Mouse (Mus musculus): Measurements from ENCODE around the gene Nlrp9b. TPM values are rescaled to one million over a fixed set of nuclear protein-coding genes. Genes with fewer than 3 reads are reported as not detected.
"Not testable (repeated sequence)": the region's sequence is repeated elsewhere in the genome, so short reads cannot be mapped to it uniquely, and the experiment has no call there.

Nlrp9b gene
- polyA plus RNA-seq, 1 experiment from 2014 or later, result not detected

- Histone ChIP-seq H3K4me3 (replicated peaks) (no peak overlapping the region), H3K4me2 (no peak overlapping the region), H3K27ac (no peak overlapping the region), H3K9ac (no peak overlapping the region), H3K4me1 (replicated peaks) (no peaks in the 10 kb centered on the region), H3K9me3 (replicated peaks) (no peaks in the 10 kb centered on the region), H3K36me3 (no peaks in the 10 kb centered on the region), H3K27me3 (no peaks in the 10 kb centered on the region)
- WGBS (ENCODE audit: insufficient replicate concordance), result 42% methylated on average over 1 of the region's 1 CpGs
- DNase-seq (no peak), ATAC-seq (ENCODE audit: low read depth) (no peak)
Measured at GRCm38 (mm10) chr7:19962423-19962822, 28.8 kb upstream of the Nlrp9b start.

- DNase-seq (no peak), ATAC-seq (ENCODE audit: low read depth) (no peak)
- H3K4me1 ChIP-seq (replicated peaks), result no peaks in the 10 kb centered on the region
- no peak within 1 kb of the TSS for H3K4me2 ChIP-seq
- H3K27me3 ChIP-seq, result no peaks in the 10 kb centered on the region
- H3K9ac ChIP-seq, result no peak within 1 kb of the TSS
- no peak within 1 kb of the TSS for H3K4me3 ChIP-seq (replicated peaks)
- H3K36me3 ChIP-seq, result no peaks in the 10 kb centered on the region
- WGBS (ENCODE audit: insufficient replicate concordance), result 59% methylated on average over 7 of the region's 7 CpGs
- no peak within 1 kb of the TSS for H3K27ac ChIP-seq
- peaks cover 6% of the 10 kb centered on the region; the same call in 1 of the 2 replicates for H3K9me3 ChIP-seq (replicated peaks)
Measured at GRCm38 (mm10) chr7:19964985-19965579, 26.2 kb upstream of the Nlrp9b start, which contains the start of gene Ceacam20. Ceacam20 (plus strand) TSS chr7:19965412.

- peaks cover 15% of the 10 kb centered on the region; the same call in 1 of the 2 replicates for H3K9me3 ChIP-seq (replicated peaks)
- no peak overlapping the region for H3K4me3 ChIP-seq (replicated peaks)
- DNase-seq (no peak), ATAC-seq (ENCODE audit: low read depth) (no peak)
- H3K9ac ChIP-seq, result no peak overlapping the region
- no peaks in the 10 kb centered on the region for H3K27me3 ChIP-seq
- H3K27ac ChIP-seq, result no peak overlapping the region
- WGBS (ENCODE audit: insufficient replicate concordance), result 63% methylated on average over 3 of the region's 3 CpGs
- no peaks in the 10 kb centered on the region for H3K36me3 ChIP-seq
- H3K4me2 ChIP-seq, result no peak overlapping the region
- H3K4me1 ChIP-seq (replicated peaks), result no peaks in the 10 kb centered on the region
Measured at GRCm38 (mm10) chr7:19969106-19969505, 22.2 kb upstream of the Nlrp9b start.

- H3K9ac ChIP-seq, result no peak overlapping the region
- H3K4me3 ChIP-seq (replicated peaks), result no peak overlapping the region
- ATAC-seq (ENCODE audit: low read depth), result no peak
- DNase-seq, result no peak
- H3K9me3 ChIP-seq (replicated peaks), result peaks cover 15% of the 10 kb centered on the region; the same call in 1 of the 2 replicates
- H3K27ac ChIP-seq, result no peak overlapping the region
- 84% methylated on average over 4 of the region's 4 CpGs for WGBS (ENCODE audit: insufficient replicate concordance)
- H3K36me3 ChIP-seq, result no peaks in the 10 kb centered on the region
- H3K27me3 ChIP-seq, result no peaks in the 10 kb centered on the region
- no peak overlapping the region for H3K4me2 ChIP-seq
- no peaks in the 10 kb centered on the region for H3K4me1 ChIP-seq (replicated peaks)
Measured at GRCm38 (mm10) chr7:19969541-19970090, 21.6 kb upstream of the Nlrp9b start.

GRCm38 (mm10) chr7:19970196-19970595 is 21.1 kb upstream of the Nlrp9b start:
- DNase-seq (no peak), ATAC-seq (ENCODE audit: low read depth) (no peak)
- no peak overlapping the region for H3K27ac ChIP-seq
- H3K36me3 ChIP-seq, result no peaks in the 10 kb centered on the region
- H3K4me3 ChIP-seq (replicated peaks), result no peak overlapping the region
- 77% methylated on average over 8 of the region's 8 CpGs for WGBS (ENCODE audit: insufficient replicate concordance)
- H3K4me1 ChIP-seq (replicated peaks), result no peaks in the 10 kb centered on the region
- H3K9ac ChIP-seq, result no peak overlapping the region
- H3K9me3 ChIP-seq (replicated peaks), result peaks cover 15% of the 10 kb centered on the region; the same call in 1 of the 2 replicates
- H3K27me3 ChIP-seq, result no peaks in the 10 kb centered on the region
- no peak overlapping the region for H3K4me2 ChIP-seq

GRCm38 (mm10) chr7:19971516-19971915 is 19.7 kb upstream of the Nlrp9b start:
- no peak for ATAC-seq (ENCODE audit: low read depth)
- no peak overlapping the region for H3K9ac ChIP-seq
- no peaks in the 10 kb centered on the region for H3K36me3 ChIP-seq
- DNase-seq, result no peak
- H3K4me1 ChIP-seq (replicated peaks), result no peaks in the 10 kb centered on the region
- no peak overlapping the region for H3K4me2 ChIP-seq
- H3K27ac ChIP-seq, result no peak overlapping the region
- H3K4me3 ChIP-seq (replicated peaks), result no peak overlapping the region
- WGBS (ENCODE audit: insufficient replicate concordance), result 72% methylated on average over 4 of the region's 4 CpGs
- H3K27me3 ChIP-seq, result no peaks in the 10 kb centered on the region
- peaks cover 15% of the 10 kb centered on the region; the same call in 1 of the 2 replicates for H3K9me3 ChIP-seq (replicated peaks)

- WGBS (ENCODE audit: insufficient replicate concordance), result 40% methylated on average over 3 of the region's 3 CpGs
- H3K4me1 ChIP-seq (replicated peaks); H3K4me3 ChIP-seq (replicated peaks); H3K4me2 ChIP-seq; ATAC-seq (ENCODE audit: low read depth); DNase-seq; H3K27ac ChIP-seq; H3K9me3 ChIP-seq (replicated peaks); H3K27me3 ChIP-seq; H3K36me3 ChIP-seq; H3K9ac ChIP-seq: not testable (repeated sequence)
Measured at GRCm38 (mm10) chr7:19996721-19997120, 5.5 kb downstream of the Nlrp9b start.

- no peak for ATAC-seq (ENCODE audit: low read depth)
- H3K4me2 ChIP-seq, result no peak overlapping the region
- H3K9me3 ChIP-seq (replicated peaks), result no peaks in the 10 kb centered on the region
- H3K27me3 ChIP-seq, result no peaks in the 10 kb centered on the region
- H3K4me1 ChIP-seq (replicated peaks), result no peaks in the 10 kb centered on the region
- 38% methylated on average over 2 of the region's 2 CpGs for WGBS (ENCODE audit: insufficient replicate concordance)
- H3K36me3 ChIP-seq, result no peaks in the 10 kb centered on the region
- no peak overlapping the region for H3K4me3 ChIP-seq (replicated peaks)
- DNase-seq, result no peak
- H3K9ac ChIP-seq, result no peak overlapping the region
- no peak overlapping the region for H3K27ac ChIP-seq
Measured at GRCm38 (mm10) chr7:20009987-20010386, 18.7 kb downstream of the Nlrp9b start.

- WGBS (ENCODE audit: insufficient replicate concordance), result 52% methylated on average over 4 of the region's 4 CpGs
- H3K4me1 ChIP-seq (replicated peaks); DNase-seq; H3K4me3 ChIP-seq (replicated peaks); H3K36me3 ChIP-seq; H3K9me3 ChIP-seq (replicated peaks); H3K9ac ChIP-seq; H3K27me3 ChIP-seq; H3K4me2 ChIP-seq; H3K27ac ChIP-seq; ATAC-seq (ENCODE audit: low read depth): not testable (repeated sequence)
Measured at GRCm38 (mm10) chr7:20064100-20064499, 72.8 kb downstream of the Nlrp9b start.

- not testable (repeated sequence) for H3K4me1 ChIP-seq (replicated peaks); H3K4me3 ChIP-seq (replicated peaks); ATAC-seq (ENCODE audit: low read depth); H3K4me2 ChIP-seq; H3K27ac ChIP-seq; H3K9me3 ChIP-seq (replicated peaks); H3K27me3 ChIP-seq; H3K9ac ChIP-seq; DNase-seq; H3K36me3 ChIP-seq
- 53% methylated on average over 18 of the region's 18 CpGs for WGBS (ENCODE audit: insufficient replicate concordance)
Measured at GRCm38 (mm10) chr7:20078118-20078517, 86.9 kb downstream of the Nlrp9b start.

- not testable (repeated sequence) for H3K27me3 ChIP-seq; H3K4me3 ChIP-seq (replicated peaks); DNase-seq; H3K36me3 ChIP-seq; H3K4me2 ChIP-seq; H3K4me1 ChIP-seq (replicated peaks); H3K27ac ChIP-seq; H3K9ac ChIP-seq; ATAC-seq (ENCODE audit: low read depth); H3K9me3 ChIP-seq (replicated peaks)
- 59% methylated on average over 5 of the region's 5 CpGs for WGBS (ENCODE audit: insufficient replicate concordance)
Measured at GRCm38 (mm10) chr7:20099380-20099779, 108.1 kb downstream of the Nlrp9b start, which contains the start of gene Vmn1r91. Vmn1r91 (plus strand) TSS chr7:20099680.

- not testable (repeated sequence) for H3K4me1 ChIP-seq (replicated peaks); H3K9ac ChIP-seq; ATAC-seq (ENCODE audit: low read depth); H3K9me3 ChIP-seq (replicated peaks); H3K4me2 ChIP-seq; H3K27me3 ChIP-seq; H3K27ac ChIP-seq; DNase-seq; H3K4me3 ChIP-seq (replicated peaks); H3K36me3 ChIP-seq
- WGBS (ENCODE audit: insufficient replicate concordance), result no CpG with 5 or more reads among the region's 2 CpGs
Measured at GRCm38 (mm10) chr7:20122479-20122878, 131.2 kb downstream of the Nlrp9b start, which contains the start of gene Gm16442. Gm16442 (minus strand) TSS chr7:20122579.

Measured in liver, embryonic 13.5 days (tissue).